Mouse (Mus musculus): ENCODE data around the gene Epha4. TPM values are rescaled to one million over a fixed set of nuclear protein-coding genes. Genes with fewer than 3 reads are reported as not detected.

Epha4 gene
- polyA plus RNA-seq, 1 experiment from 2014 or later, result 6.0 TPM

DNA sequence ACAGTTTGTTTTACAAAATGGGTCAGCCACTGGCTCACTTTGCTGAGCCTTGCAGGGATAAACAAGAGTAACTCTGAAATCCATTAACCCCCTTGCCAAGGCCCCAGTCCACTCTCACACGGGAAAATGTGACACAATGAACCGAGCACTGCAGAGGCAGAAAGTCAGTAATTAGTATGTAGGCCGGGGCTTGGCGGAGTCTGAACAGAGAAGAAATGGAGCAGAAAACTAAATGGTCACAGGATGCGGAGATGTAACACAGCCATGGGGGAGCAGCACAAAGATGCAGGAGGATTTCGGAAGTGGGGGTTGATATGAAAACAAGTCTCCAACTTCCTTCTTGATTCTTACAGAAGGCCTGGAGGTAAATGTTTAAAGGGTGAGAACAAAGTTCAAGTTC is 85.7 kb downstream of the Epha4 start:
- WGBS, result 71% methylated on average over 6 of the region's 6 CpGs
- H3K4me3 ChIP-seq (ENCODE audit: low read length), result no peak overlapping the region
- H3K36me3 ChIP-seq (ENCODE audit: control insufficient read depth, insufficient read depth, low read length), result no peaks in the 10 kb centered on the region
- H3K27ac ChIP-seq (ENCODE audit: low read length), result no peak overlapping the region
- no peak overlapping the region for H3K9ac ChIP-seq (ENCODE audit: low read depth, low read length)
- no peaks in the 10 kb centered on the region for H3K9me3 ChIP-seq (ENCODE audit: control insufficient read depth, low read length)
- no peaks in the 10 kb centered on the region for H3K27me3 ChIP-seq (replicated peaks; ENCODE audit: control insufficient read depth, insufficient read depth, low read length)
- no peak overlapping the region for H3K4me2 ChIP-seq (ENCODE audit: low read depth, low read length)
- ATAC-seq, result no peak
- peaks cover 2% of the 10 kb centered on the region; the same call in 1 of the 2 replicates for H3K4me1 ChIP-seq (ENCODE audit: control insufficient read depth, insufficient read depth, low read length)

GRCm38 (mm10) chr1:77426956-77427355 is 87.9 kb downstream of the Epha4 start:
- Histone ChIP-seq H3K9me3 (ENCODE audit: control insufficient read depth, low read length) (no peaks in the 10 kb centered on the region), H3K4me2 (ENCODE audit: low read depth, low read length) (no peak overlapping the region)
- 58% methylated on average over 6 of the region's 6 CpGs for WGBS

GRCm38 (mm10) chr1:77425171-77425570 is 89.7 kb downstream of the Epha4 start:
- Histone ChIP-seq H3K4me3 (ENCODE audit: low read length) (no peak overlapping the region), H3K4me1 (ENCODE audit: control insufficient read depth, insufficient read depth, low read length) (no peaks in the 10 kb centered on the region), H3K9me3 (ENCODE audit: control insufficient read depth, low read length) (no peaks in the 10 kb centered on the region), H3K27me3 (replicated peaks; ENCODE audit: control insufficient read depth, insufficient read depth, low read length) (no peaks in the 10 kb centered on the region), H3K27ac (ENCODE audit: low read length) (no peak overlapping the region), H3K9ac (ENCODE audit: low read depth, low read length) (no peak overlapping the region), H3K4me2 (ENCODE audit: low read depth, low read length) (no peak overlapping the region), H3K36me3 (ENCODE audit: control insufficient read depth, insufficient read depth, low read length) (no peaks in the 10 kb centered on the region)
- WGBS, result 85% methylated on average over 3 of the region's 3 CpGs
- ATAC-seq, result no peak

More at GRCm38 (mm10) chr1:77426956-77427355, 87.9 kb downstream of the Epha4 start:
- Histone ChIP-seq H3K4me3 (ENCODE audit: low read length) (no peak overlapping the region), H3K4me1 (ENCODE audit: control insufficient read depth, insufficient read depth, low read length) (no peaks in the 10 kb centered on the region), H3K36me3 (ENCODE audit: control insufficient read depth, insufficient read depth, low read length) (no peaks in the 10 kb centered on the region), H3K27ac (ENCODE audit: low read length) (no peak overlapping the region), H3K27me3 (replicated peaks; ENCODE audit: control insufficient read depth, insufficient read depth, low read length) (no peaks in the 10 kb centered on the region), H3K9ac (ENCODE audit: low read depth, low read length) (no peak overlapping the region)
- ATAC-seq, result no peak

GRCm38 (mm10) chr1:77421081-77421480 is 93.8 kb downstream of the Epha4 start:
- Histone ChIP-seq H3K27ac (ENCODE audit: low read length) (no peak overlapping the region), H3K4me2 (ENCODE audit: low read depth, low read length) (no peak overlapping the region), H3K4me1 (ENCODE audit: control insufficient read depth, insufficient read depth, low read length) (0 out of 2 replicates have a peak, but pooled peaks cover 4% of the 10 kb centered on the region), H3K27me3 (replicated peaks; ENCODE audit: control insufficient read depth, insufficient read depth, low read length) (no peaks in the 10 kb centered on the region), H3K9me3 (ENCODE audit: control insufficient read depth, low read length) (no peaks in the 10 kb centered on the region), H3K9ac (ENCODE audit: low read depth, low read length) (no peak overlapping the region), H3K4me3 (ENCODE audit: low read length) (no peak overlapping the region), H3K36me3 (ENCODE audit: control insufficient read depth, insufficient read depth, low read length) (no peaks in the 10 kb centered on the region)
- 85% methylated on average over 3 of the region's 3 CpGs for WGBS
- ATAC-seq, result no peak

DNA sequence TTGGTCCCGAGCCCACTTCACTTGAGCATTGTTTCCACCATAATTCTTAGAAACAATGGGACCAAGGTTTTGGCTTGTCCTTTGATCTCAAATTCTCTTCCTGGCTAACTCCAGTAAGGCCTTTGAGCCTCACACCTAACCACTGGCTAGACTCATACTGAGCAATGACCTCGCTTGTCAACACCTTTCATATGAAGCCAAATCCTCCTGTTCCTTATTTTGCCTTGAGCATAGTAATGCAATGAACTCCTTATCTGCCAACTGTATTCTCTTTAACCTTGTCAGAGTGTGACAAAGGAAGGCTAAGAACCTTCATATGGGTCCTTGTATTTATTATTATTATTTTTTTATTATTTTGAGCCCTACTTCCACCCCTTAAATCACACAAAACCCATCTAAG is 94.5 kb downstream of the Epha4 start:
- no peak overlapping the region for H3K4me2 ChIP-seq (ENCODE audit: low read depth, low read length)
- no peaks in the 10 kb centered on the region for H3K36me3 ChIP-seq (ENCODE audit: control insufficient read depth, insufficient read depth, low read length)
- 75% methylated on average over 2 of the region's 2 CpGs for WGBS
- no peak overlapping the region for H3K9ac ChIP-seq (ENCODE audit: low read depth, low read length)
- H3K9me3 ChIP-seq (ENCODE audit: control insufficient read depth, low read length), result no peaks in the 10 kb centered on the region
- no peak overlapping the region for H3K4me3 ChIP-seq (ENCODE audit: low read length)
- 0 out of 2 replicates have a peak, but pooled peaks cover 4% of the 10 kb centered on the region for H3K4me1 ChIP-seq (ENCODE audit: control insufficient read depth, insufficient read depth, low read length)
- no peaks in the 10 kb centered on the region for H3K27me3 ChIP-seq (replicated peaks; ENCODE audit: control insufficient read depth, insufficient read depth, low read length)
- ATAC-seq, result no peak
- no peak overlapping the region for H3K27ac ChIP-seq (ENCODE audit: low read length)

GRCm38 (mm10) chr1:77416872-77417271 is 98.0 kb downstream of the Epha4 start:
- no peak for ATAC-seq
- Histone ChIP-seq H3K27me3 (replicated peaks; ENCODE audit: control insufficient read depth, insufficient read depth, low read length) (no peaks in the 10 kb centered on the region), H3K4me3 (ENCODE audit: low read length) (no peak overlapping the region), H3K27ac (ENCODE audit: low read length) (no peak overlapping the region), H3K4me1 (ENCODE audit: control insufficient read depth, insufficient read depth, low read length) (0 out of 2 replicates have a peak, but pooled peaks cover 4% of the 10 kb centered on the region), H3K9ac (ENCODE audit: low read depth, low read length) (no peak overlapping the region), H3K4me2 (ENCODE audit: low read depth, low read length) (no peak overlapping the region), H3K36me3 (ENCODE audit: control insufficient read depth, insufficient read depth, low read length) (no peaks in the 10 kb centered on the region), H3K9me3 (ENCODE audit: control insufficient read depth, low read length) (no peaks in the 10 kb centered on the region)
- 46% methylated on average over 4 of the region's 4 CpGs for WGBS

- H3K27ac ChIP-seq (ENCODE audit: low read length), result no peak overlapping the region
- no peak for ATAC-seq
- no peak overlapping the region for H3K4me2 ChIP-seq (ENCODE audit: low read depth, low read length)
- H3K27me3 ChIP-seq (replicated peaks; ENCODE audit: control insufficient read depth, insufficient read depth, low read length), result no peaks in the 10 kb centered on the region
- H3K9ac ChIP-seq (ENCODE audit: low read depth, low read length), result no peak overlapping the region
- 0 out of 2 replicates have a peak, but pooled peaks cover 4% of the 10 kb centered on the region for H3K4me1 ChIP-seq (ENCODE audit: control insufficient read depth, insufficient read depth, low read length)
- no peak overlapping the region for H3K4me3 ChIP-seq (ENCODE audit: low read length)
- no peaks in the 10 kb centered on the region for H3K36me3 ChIP-seq (ENCODE audit: control insufficient read depth, insufficient read depth, low read length)
- 55% methylated on average over 9 of the region's 9 CpGs for WGBS
- H3K9me3 ChIP-seq (ENCODE audit: control insufficient read depth, low read length), result no peaks in the 10 kb centered on the region
Observed at GRCm38 (mm10) chr1:77412871-77413669, 101.8 kb downstream of the Epha4 start.

DNA sequence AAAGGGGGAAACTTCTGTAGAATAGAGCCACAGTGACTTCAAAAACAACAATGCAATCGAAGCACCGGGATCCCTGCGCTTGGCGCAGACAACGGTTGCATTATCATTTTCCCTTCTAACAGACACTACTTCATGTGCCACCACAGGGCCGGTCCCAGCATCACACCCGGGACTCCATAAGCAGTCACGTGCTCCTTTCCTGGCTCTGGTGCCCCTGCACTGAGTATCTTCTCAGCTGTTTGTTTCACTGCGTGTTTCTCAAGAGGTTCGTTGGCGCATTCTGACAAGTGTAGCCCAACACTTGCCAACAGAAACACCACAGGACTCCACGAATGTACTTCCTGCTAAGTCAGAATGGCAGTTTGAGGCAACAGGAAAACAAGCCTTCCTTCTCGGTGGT is 102.6 kb downstream of the Epha4 start:
- no peak overlapping the region for H3K4me3 ChIP-seq (ENCODE audit: low read length)
- no peaks in the 10 kb centered on the region for H3K36me3 ChIP-seq (ENCODE audit: control insufficient read depth, insufficient read depth, low read length)
- H3K4me1 ChIP-seq (ENCODE audit: control insufficient read depth, insufficient read depth, low read length), result 0 out of 2 replicates have a peak, but pooled peaks cover 4% of the 10 kb centered on the region
- no peaks in the 10 kb centered on the region for H3K9me3 ChIP-seq (ENCODE audit: control insufficient read depth, low read length)
- no peaks in the 10 kb centered on the region for H3K27me3 ChIP-seq (replicated peaks; ENCODE audit: control insufficient read depth, insufficient read depth, low read length)
- no peak overlapping the region for H3K9ac ChIP-seq (ENCODE audit: low read depth, low read length)
- H3K4me2 ChIP-seq (ENCODE audit: low read depth, low read length), result no peak overlapping the region
- WGBS, result 81% methylated on average over 13 of the region's 13 CpGs
- no peak for ATAC-seq
- H3K27ac ChIP-seq (ENCODE audit: low read length), result no peak overlapping the region

GRCm38 (mm10) chr1:77411222-77411621 is 103.7 kb downstream of the Epha4 start:
- Histone ChIP-seq H3K36me3 (ENCODE audit: control insufficient read depth, insufficient read depth, low read length) (no peaks in the 10 kb centered on the region), H3K27ac (ENCODE audit: low read length) (no peak overlapping the region), H3K4me3 (ENCODE audit: low read length) (no peak overlapping the region), H3K27me3 (replicated peaks; ENCODE audit: control insufficient read depth, insufficient read depth, low read length) (no peaks in the 10 kb centered on the region), H3K4me1 (ENCODE audit: control insufficient read depth, insufficient read depth, low read length) (no peaks in the 10 kb centered on the region), H3K9ac (ENCODE audit: low read depth, low read length) (no peak overlapping the region), H3K4me2 (ENCODE audit: low read depth, low read length) (no peak overlapping the region), H3K9me3 (ENCODE audit: control insufficient read depth, low read length) (no peaks in the 10 kb centered on the region)
- ATAC-seq, result no peak
- WGBS, result 92% methylated on average over 4 of the region's 4 CpGs
